Mouse (Mus musculus): ENCODE results near the gene Clec12a. TPM values are rescaled to one million over a fixed set of nuclear protein-coding genes. Genes with fewer than 3 reads are reported as not detected.
A peak's percentile ranks its signal among the peaks of the same experiment; 100 is the strongest.
"Not testable (repeated sequence)": the region's sequence is repeated elsewhere in the genome, so short reads cannot be mapped to it uniquely, and the experiment has no call there.

Gene Clec12a
- polyA plus RNA-seq (2016; fragmentation: Nextera tagmentation; extraction: Ambion mirVana), result 0.23 and 0.34 TPM in 2 replicates

- H3K4me1 ChIP-seq; H3K9me3 ChIP-seq; ATAC-seq (ENCODE audit: low FRiP score, low read depth); H3K9ac ChIP-seq; H3K36me3 ChIP-seq; H3K27ac ChIP-seq; H3K4me3 ChIP-seq; H3K4me2 ChIP-seq (replicated peaks); H3K27me3 ChIP-seq (replicated peaks): not testable (repeated sequence)
- WGBS, result 85% methylated on average over 4 of the region's 4 CpGs
Measured at GRCm38 (mm10) chr6:129342391-129342790, at the start of gene Clec12a. Gene Clec12a (plus strand): TSS chr6:129342691.

DNA sequence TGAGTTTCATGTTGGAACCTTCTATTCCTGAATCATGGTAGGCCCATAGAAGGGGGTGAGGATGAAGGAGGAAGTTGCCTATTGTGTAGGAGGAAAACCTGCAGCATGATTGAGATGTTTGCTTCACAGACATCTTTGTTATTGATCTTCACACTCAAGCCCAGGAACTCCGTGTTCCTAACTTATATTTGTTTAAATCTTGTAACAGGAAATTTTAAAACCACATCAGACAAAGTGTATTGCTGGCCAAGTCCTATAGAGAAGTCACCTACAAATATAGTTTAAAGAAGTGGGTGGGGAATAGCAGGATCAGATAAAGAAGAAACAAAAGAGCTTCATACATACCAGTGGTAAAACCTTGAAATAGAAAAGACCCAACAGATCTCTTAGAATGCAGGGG is 38.3 kb upstream of the Clec12a start:
- Histone ChIP-seq H3K4me2 (replicated peaks) (no peak overlapping the region), H3K36me3 (no peaks in the 10 kb centered on the region), H3K4me3 (no peak overlapping the region), H3K27me3 (replicated peaks) (no peaks in the 10 kb centered on the region), H3K27ac (no peak overlapping the region), H3K4me1 (no peaks in the 10 kb centered on the region), H3K9ac (no peak overlapping the region), H3K9me3 (no peaks in the 10 kb centered on the region)
- 81% methylated on average over 1 of the region's 1 CpGs for WGBS
- ATAC-seq (ENCODE audit: low FRiP score, low read depth), result no peak

DNA sequence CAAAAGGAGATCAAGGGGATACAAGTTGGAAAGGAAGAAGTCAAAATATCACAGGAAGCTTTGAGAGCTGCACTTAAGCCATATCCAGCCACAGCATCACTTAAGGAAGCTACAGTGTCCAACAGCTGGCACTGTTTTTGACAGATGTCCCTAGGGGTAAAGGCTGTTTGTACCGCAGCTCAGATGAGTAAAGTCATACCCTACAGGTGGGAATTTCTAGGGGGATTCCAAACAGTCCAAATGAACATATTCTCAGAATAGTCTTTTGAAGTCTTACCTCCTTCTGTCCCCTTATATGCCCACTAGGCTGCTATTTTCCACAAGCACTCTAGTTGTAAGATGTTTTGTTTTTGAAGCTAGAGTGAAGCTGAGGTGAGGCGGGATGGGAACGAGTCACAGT is 30.0 kb upstream of the Clec12a start:
- no peak overlapping the region for H3K9ac ChIP-seq
- WGBS, result 75% methylated on average over 3 of the region's 3 CpGs
- H3K36me3 ChIP-seq, result no peaks in the 10 kb centered on the region
- H3K4me1 ChIP-seq, result no peaks in the 10 kb centered on the region
- no peak for ATAC-seq (ENCODE audit: low FRiP score, low read depth)
- H3K27me3 ChIP-seq (replicated peaks), result no peaks in the 10 kb centered on the region
- no peak overlapping the region for H3K4me3 ChIP-seq
- H3K27ac ChIP-seq, result no peak overlapping the region
- H3K4me2 ChIP-seq (replicated peaks), result no peak overlapping the region
- H3K9me3 ChIP-seq, result no peaks in the 10 kb centered on the region

DNA sequence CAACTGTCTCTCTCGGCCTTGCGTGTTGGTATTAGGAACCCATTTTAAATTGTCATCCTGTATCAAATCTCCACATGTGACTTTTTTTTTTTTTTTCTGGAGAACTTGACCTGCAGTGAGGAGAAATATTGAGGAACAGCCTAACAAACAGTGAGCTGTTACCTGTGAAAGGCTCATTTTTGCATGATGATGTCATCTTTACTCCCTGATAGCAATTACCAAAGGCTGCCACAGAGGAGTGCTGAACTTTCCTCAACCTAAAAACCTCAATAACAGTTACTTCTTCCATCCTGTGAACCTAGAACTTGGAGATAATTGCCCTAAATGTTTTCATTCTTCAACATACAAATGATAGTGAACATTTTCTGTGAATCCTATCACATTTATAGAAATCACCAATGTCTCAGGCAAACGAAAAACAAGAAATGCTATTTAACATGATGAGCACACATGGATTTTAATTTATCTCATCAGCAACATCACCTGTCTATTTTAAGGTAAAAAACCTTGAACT is 27.8 kb upstream of the Clec12a start:
- H3K9ac ChIP-seq, result no peak overlapping the region
- WGBS, result 95% methylated on average over 3 of the region's 3 CpGs
- no peak for ATAC-seq (ENCODE audit: low FRiP score, low read depth)
- no peak overlapping the region for H3K4me2 ChIP-seq (replicated peaks)
- no peaks in the 10 kb centered on the region for H3K27me3 ChIP-seq (replicated peaks)
- H3K9me3 ChIP-seq, result no peaks in the 10 kb centered on the region
- no peaks in the 10 kb centered on the region for H3K36me3 ChIP-seq
- no peak overlapping the region for H3K27ac ChIP-seq
- no peaks in the 10 kb centered on the region for H3K4me1 ChIP-seq
- no peak overlapping the region for H3K4me3 ChIP-seq

- Histone ChIP-seq H3K9ac (no peak overlapping the region), H3K4me2 (replicated peaks) (no peak overlapping the region), H3K27ac (no peak overlapping the region), H3K27me3 (replicated peaks) (no peaks in the 10 kb centered on the region), H3K4me3 (no peak overlapping the region), H3K36me3 (no peaks in the 10 kb centered on the region), H3K4me1 (no peaks in the 10 kb centered on the region), H3K9me3 (no peaks in the 10 kb centered on the region)
- WGBS, result 89% methylated on average over 1 of the region's 1 CpGs
- no peak for ATAC-seq (ENCODE audit: low FRiP score, low read depth)
Measured at GRCm38 (mm10) chr6:129315698-129316097, 26.8 kb upstream of the Clec12a start.

DNA sequence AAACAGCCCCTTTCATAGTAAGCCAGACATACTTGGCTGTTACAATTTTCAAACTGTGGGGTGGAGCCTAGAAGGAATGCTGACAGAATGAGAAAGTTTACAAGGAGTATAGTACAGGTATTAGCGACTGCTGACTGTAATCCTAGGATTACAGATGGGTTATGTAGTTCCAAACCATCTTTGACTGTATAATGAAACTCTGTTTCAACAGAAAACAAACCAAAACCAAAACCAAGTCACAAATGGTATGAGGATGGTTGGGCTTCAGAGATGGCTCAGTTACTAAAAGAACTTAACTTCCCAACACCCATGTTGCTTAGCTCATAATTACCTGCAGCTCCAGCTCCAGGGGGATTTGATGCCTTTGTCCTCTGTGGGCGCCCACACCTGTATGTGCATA is 26.0 kb upstream of the Clec12a start:
- Histone ChIP-seq H3K4me2 (replicated peaks) (no peak overlapping the region), H3K4me1 (no peaks in the 10 kb centered on the region), H3K36me3 (no peaks in the 10 kb centered on the region), H3K9ac (no peak overlapping the region), H3K27ac (no peak overlapping the region), H3K9me3 (no peaks in the 10 kb centered on the region), H3K27me3 (replicated peaks) (no peaks in the 10 kb centered on the region), H3K4me3 (no peak overlapping the region)
- ATAC-seq (ENCODE audit: low FRiP score, low read depth), result no peak
- WGBS, result 70% methylated on average over 2 of the region's 2 CpGs

- WGBS, result 41% methylated on average over 1 of the region's 1 CpGs
- Histone ChIP-seq H3K27me3 (replicated peaks) (no peaks in the 10 kb centered on the region), H3K4me2 (replicated peaks) (no peak overlapping the region), H3K36me3 (no peaks in the 10 kb centered on the region), H3K4me3 (no peak overlapping the region), H3K9me3 (no peaks in the 10 kb centered on the region), H3K4me1 (no peaks in the 10 kb centered on the region), H3K9ac (no peak overlapping the region), H3K27ac (no peak overlapping the region)
- ATAC-seq (ENCODE audit: low FRiP score, low read depth), result no peak
Measured at GRCm38 (mm10) chr6:129318395-129318794, 24.1 kb upstream of the Clec12a start.

GRCm38 (mm10) chr6:129319331-129319730 is 23.2 kb upstream of the Clec12a start:
- no peak for ATAC-seq (ENCODE audit: low FRiP score, low read depth)
- no peak overlapping the region for H3K4me3 ChIP-seq
- no peaks in the 10 kb centered on the region for H3K9me3 ChIP-seq
- 79% methylated on average over 4 of the region's 4 CpGs for WGBS
- H3K4me1 ChIP-seq, result no peaks in the 10 kb centered on the region
- no peak overlapping the region for H3K4me2 ChIP-seq (replicated peaks)
- H3K27ac ChIP-seq, result no peak overlapping the region
- H3K9ac ChIP-seq, result no peak overlapping the region
- H3K36me3 ChIP-seq, result no peaks in the 10 kb centered on the region
- H3K27me3 ChIP-seq (replicated peaks), result no peaks in the 10 kb centered on the region

GRCm38 (mm10) chr6:129326016-129326415 is 16.5 kb upstream of the Clec12a start:
- Histone ChIP-seq H3K27me3 (replicated peaks) (no peaks in the 10 kb centered on the region), H3K9me3 (no peaks in the 10 kb centered on the region), H3K4me2 (replicated peaks) (no peak overlapping the region), H3K27ac (no peak overlapping the region), H3K4me1 (no peaks in the 10 kb centered on the region), H3K9ac (no peak overlapping the region), H3K4me3 (no peak overlapping the region), H3K36me3 (no peaks in the 10 kb centered on the region)
- WGBS, result 100% methylated on average over 1 of the region's 1 CpGs
- no peak for ATAC-seq (ENCODE audit: low FRiP score, low read depth)

DNA sequence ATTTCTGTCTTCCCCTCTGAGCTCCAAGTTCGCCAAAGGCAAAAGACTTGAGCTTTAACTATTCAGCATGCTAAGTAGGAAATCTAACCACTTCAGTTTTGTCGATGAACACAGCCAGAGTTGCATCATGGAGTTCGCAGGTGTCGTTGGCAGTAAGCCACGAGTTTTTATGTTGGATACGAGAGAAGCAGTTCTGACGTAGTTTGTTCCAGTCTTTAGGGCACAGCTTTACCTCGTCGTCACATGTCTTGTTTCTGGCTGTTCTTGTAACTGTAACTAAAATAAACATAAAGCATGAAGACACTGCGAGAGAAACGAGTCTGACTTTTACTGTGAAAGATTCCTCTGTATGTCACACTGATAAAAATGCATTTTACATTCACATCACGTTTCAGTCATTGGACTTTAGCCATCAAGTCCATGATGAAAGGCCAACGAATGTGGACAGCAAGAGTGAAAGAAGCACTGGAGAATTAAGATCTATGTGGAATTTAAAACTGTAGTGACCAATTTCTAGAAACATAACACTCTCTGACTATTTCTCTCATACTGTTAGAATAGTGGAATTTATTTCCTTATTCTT is 15.8 kb upstream of the Clec12a start:
- no peak overlapping the region for H3K9ac ChIP-seq
- 81% methylated on average over 13 of the region's 13 CpGs for WGBS
- no peaks in the 10 kb centered on the region for H3K4me1 ChIP-seq
- no peaks in the 10 kb centered on the region for H3K27me3 ChIP-seq (replicated peaks)
- no peak overlapping the region for H3K27ac ChIP-seq
- no peak for ATAC-seq (ENCODE audit: low FRiP score, low read depth)
- no peaks in the 10 kb centered on the region for H3K9me3 ChIP-seq
- no peaks in the 10 kb centered on the region for H3K36me3 ChIP-seq
- H3K4me3 ChIP-seq, result no peak overlapping the region
- no peak overlapping the region for H3K4me2 ChIP-seq (replicated peaks)

DNA sequence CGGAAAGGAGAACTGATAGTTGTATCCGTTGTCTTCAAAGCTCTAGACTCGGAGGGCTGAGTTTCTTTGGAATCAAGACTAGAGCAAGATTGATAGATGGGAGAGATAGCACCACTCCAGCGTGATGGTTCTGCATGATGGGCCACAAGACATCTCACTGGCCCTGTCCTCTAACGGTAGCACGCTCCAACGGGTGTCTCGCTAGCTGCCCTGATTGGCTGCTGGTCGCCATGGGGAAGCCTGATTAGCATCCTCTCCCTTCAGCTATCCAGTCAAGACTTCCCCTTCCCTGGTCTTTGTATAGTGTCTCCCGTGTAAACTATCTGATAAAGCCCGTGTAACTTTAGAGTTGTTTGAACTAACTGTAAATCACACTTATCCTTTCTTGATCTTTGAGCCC is 10.9 kb upstream of the Clec12a start, which contains the start of gene 4922502D21Rik:
Gene 4922502D21Rik (minus strand): TSS at position 187 of the 400 bp plus-strand sequence.
- H3K9ac ChIP-seq, result no peak within 1 kb of the TSS
- H3K4me3 ChIP-seq, result no peak within 1 kb of the TSS
- H3K27ac ChIP-seq, result no peak within 1 kb of the TSS
- no peaks in the 10 kb centered on the region for H3K27me3 ChIP-seq (replicated peaks)
- H3K4me1 ChIP-seq, result no peaks in the 10 kb centered on the region
- no peaks in the 10 kb centered on the region for H3K36me3 ChIP-seq
- no peak for ATAC-seq (ENCODE audit: low FRiP score, low read depth)
- H3K9me3 ChIP-seq, result no peaks in the 10 kb centered on the region
- 65% methylated on average over 11 of the region's 11 CpGs for WGBS
- no peak within 1 kb of the TSS for H3K4me2 ChIP-seq (replicated peaks)

DNA sequence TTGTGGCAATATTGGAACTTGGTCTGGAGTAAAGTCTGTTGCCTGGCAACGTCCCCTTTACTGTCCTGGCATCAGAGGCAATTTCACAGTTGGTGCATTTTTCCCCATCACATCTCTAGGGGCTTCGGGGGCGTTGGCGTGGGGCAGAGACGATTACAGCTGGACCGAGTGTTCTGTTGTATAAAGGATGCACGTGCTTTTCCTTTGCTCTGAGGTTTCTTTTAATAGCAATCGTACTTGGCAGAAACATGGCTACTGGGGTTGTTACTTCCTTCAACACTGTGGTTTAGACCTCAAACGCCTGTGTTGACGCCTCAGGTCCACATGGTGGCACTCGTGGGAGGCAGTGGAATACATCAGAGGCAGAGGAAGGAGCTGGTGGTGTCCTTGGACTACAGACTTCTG is 8.8 kb upstream of the Clec12a start:
- Histone ChIP-seq H3K9ac (no peak overlapping the region), H3K9me3 (no peaks in the 10 kb centered on the region), H3K4me1 (no peaks in the 10 kb centered on the region), H3K4me3 (no peak overlapping the region), H3K27ac (no peak overlapping the region), H3K27me3 (replicated peaks) (no peaks in the 10 kb centered on the region), H3K36me3 (no peaks in the 10 kb centered on the region), H3K4me2 (replicated peaks) (no peak overlapping the region; the same call in 1 of the 2 replicates)
- 27% methylated on average over 11 of the region's 11 CpGs for WGBS
- ATAC-seq (ENCODE audit: low FRiP score, low read depth), result peak; percentile 85

DNA sequence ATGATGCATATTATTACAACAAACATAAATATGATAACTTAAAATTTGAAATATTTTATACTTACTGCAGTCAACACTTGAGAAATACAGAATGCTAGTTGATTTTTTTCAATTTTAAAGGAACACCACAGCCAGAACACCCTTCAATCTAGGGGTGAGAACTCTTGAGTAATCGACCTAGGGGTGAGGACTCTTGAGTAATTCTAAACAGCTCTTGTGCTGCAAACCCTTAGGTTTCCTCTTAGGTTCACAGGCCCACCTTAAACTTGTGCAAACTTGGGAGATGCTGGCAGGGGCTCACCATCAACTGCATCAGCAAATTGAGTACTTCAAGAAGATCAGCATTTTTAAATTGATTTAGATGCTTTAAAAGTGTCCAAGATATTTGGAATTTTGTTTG is 4.7 kb upstream of the Clec12a start:
- no peaks in the 10 kb centered on the region for H3K4me1 ChIP-seq
- no peaks in the 10 kb centered on the region for H3K36me3 ChIP-seq
- H3K27ac ChIP-seq, result no peak overlapping the region
- no peaks in the 10 kb centered on the region for H3K9me3 ChIP-seq
- no peak overlapping the region for H3K9ac ChIP-seq
- no peaks in the 10 kb centered on the region for H3K27me3 ChIP-seq (replicated peaks)
- whole genome bisulfite sequencing, result 70% methylated on average over 1 of the region's 1 CpGs
- H3K4me2 ChIP-seq (replicated peaks), result no peak overlapping the region
- no peak overlapping the region for H3K4me3 ChIP-seq
- no peak for ATAC-seq (ENCODE audit: low FRiP score, low read depth)
